Comparison of ENCODE assay signal across 9 mouse cellular contexts in the genomic region with DNA sequence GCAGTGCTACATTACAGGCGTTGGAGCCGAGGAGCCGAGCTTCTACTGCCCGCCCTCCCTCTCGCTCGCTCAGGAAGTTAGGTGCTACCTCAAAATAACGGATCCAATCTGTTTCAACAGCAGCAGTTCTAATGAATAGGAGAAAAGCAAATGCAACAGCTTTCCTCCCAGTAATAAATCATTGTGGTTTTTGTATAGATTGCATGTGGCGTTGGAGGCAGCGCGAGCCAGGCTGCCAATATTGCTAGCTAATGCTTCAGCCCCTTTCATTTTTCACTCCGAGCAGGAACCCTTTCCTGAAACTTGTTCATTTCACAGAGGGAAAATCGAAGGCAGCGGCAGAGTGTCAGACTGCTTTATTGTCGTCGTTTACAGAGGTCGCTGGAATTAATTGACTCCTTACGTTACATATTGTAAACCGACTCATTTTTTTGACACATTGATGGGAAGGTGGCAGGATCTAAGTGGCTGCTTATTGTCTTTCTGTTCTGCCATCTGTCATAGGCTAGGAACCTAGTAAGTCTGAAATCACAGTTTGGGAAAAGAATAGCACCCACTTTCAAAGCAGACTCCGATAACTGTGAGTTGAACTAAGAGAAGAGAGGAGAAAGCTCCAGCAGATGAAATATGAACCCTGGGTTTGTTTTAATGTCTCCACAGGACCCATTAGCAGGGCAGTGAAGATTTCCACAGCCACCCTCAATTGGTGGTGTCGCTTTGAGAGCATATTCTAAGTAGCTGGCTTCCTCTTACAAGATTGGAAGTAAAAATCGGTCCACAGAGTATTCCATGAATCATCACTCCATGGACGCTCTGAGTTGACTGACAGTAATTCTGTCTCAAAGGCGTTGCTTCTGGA. TPM values are rescaled to one million over a fixed set of nuclear protein-coding genes. Genes with fewer than 3 reads are reported as not detected.
DNase-seq lines count a peak whose midpoint lies in the region; ATAC-seq and TF ChIP-seq lines count a peak whose summit lies in the region.
"Had no signal": no experiment of that assay in that cellular context is flagged by ENCODE, and none has a peak within 500 bp of the region (broad histone marks: within the 10 kb centered on the region; RNA-seq: fewer than 3 reads in every experiment).

No protein-coding gene starts in this region.

- no peaks in the 10 kb centered on the region for H3K79me2 ChIP-seq in myocyte (ENCODE audit: control insufficient read depth, insufficient read depth)

- peak overlapping the region; percentile 45 for H3K4me3 ChIP-seq in forebrain, embryonic 14.5 days (ENCODE audit: low read depth, low read length)
- H3K4me3 ChIP-seq in myocyte, result no peak overlapping the region

- peak overlapping the region; percentile 78 for H3K27ac ChIP-seq in forebrain, embryonic 14.5 days (ENCODE audit: low read depth, low read length)
- H3K27ac ChIP-seq: macrophage had no signal

- WGBS in forebrain, embryonic 14.5 days, result 24% methylated on average over 23 of the region's 23 CpGs

- H3ac ChIP-seq in myocyte (ENCODE audit: control insufficient read depth, insufficient read length), result no peak overlapping the region

- peaks cover 10% of the 10 kb centered on the region; the same call in 1 of the 2 replicates for H3K4me1 ChIP-seq in forebrain, embryonic 14.5 days (ENCODE audit: control insufficient read depth, insufficient read depth, low read length)

- peak overlapping the region; percentile 71 for H3K9ac ChIP-seq in forebrain, embryonic 14.5 days (ENCODE audit: low read length)

- no peaks in the 10 kb centered on the region for H3K9me3 ChIP-seq in forebrain, embryonic 14.5 days (replicated peaks; ENCODE audit: control insufficient read depth, low read length)

- no peaks in the 10 kb centered on the region for H3K36me3 ChIP-seq in forebrain, embryonic 14.5 days (ENCODE audit: control insufficient read depth, insufficient read depth, low read length)
- no peaks in the 10 kb centered on the region for H3K36me3 ChIP-seq in myocyte (ENCODE audit: control insufficient read depth, insufficient read depth)

- TF ChIP-seq POLR2A in myocyte (IDR thresholded peaks at IDR 0.05; ENCODE audit: insufficient read length, low read depth), result no peak

- no peaks in the 10 kb centered on the region for H3K27me3 ChIP-seq in forebrain, embryonic 14.5 days (replicated peaks; ENCODE audit: control insufficient read depth, insufficient read depth, low read length)
- H3K27me3 ChIP-seq in myocyte (ENCODE audit: control insufficient read depth, insufficient read depth, insufficient read length), result no peaks in the 10 kb centered on the region

- ATAC-seq in forebrain, embryonic 14.5 days, result peak; percentile 38
- ATAC-seq in erythroid progenitor cell, adult 5-6 weeks (replicated peaks; ENCODE audit: low FRiP score, poor library complexity, severe bottlenecking), result no peak

- DNase-seq in layer of hippocampus, adult 11-12 months (ENCODE audit: low spot score), result peak; percentile 21
- no peak for DNase-seq in layer of hippocampus, adult 9-10 months (ENCODE audit: low spot score)
- peak; percentile 16 for DNase-seq in cerebellum, adult 11-12 months
- DNase-seq in forebrain, embryonic 14.5 days (ENCODE audit: low spot score), result peak; percentile 78
- DNase-seq in layer of hippocampus, postnatal 25 days (ENCODE audit: extremely low spot score in 1 of 2, low spot score in 1 of 2), result peak; percentile 24 to 33
- DNase-seq in c-Kit-positive CD71-positive TER-119-positive erythroid progenitor cells, embryonic 14.5 days (ENCODE audit: low spot score), result no peak

- H3K4me2 ChIP-seq in forebrain, embryonic 14.5 days (ENCODE audit: low read length), result peak overlapping the region; percentile 56
- peak overlapping the region; percentile 88 for H3K4me2 ChIP-seq in myocyte (ENCODE audit: low read depth)

TF ChIP-seq in myocyte, 11 proteins besides CTCF, POLR2A, EP300 and RAD21:
- TF ChIP-seq TCF12 (IDR thresholded peaks at IDR 0.05; ENCODE audit: insufficient read depth, poor library complexity, severe bottlenecking), result no peak
- TF ChIP-seq TCF3 (IDR thresholded peaks at IDR 0.05; ENCODE audit: insufficient read length, low read depth), result no peak
- TF ChIP-seq E2F4 (IDR thresholded peaks at IDR 0.05; ENCODE audit: insufficient read depth), result no peak
- no peak for TF ChIP-seq USF1 (IDR thresholded peaks at IDR 0.05; ENCODE audit: low read depth)
- TF ChIP-seq CEBPB (IDR thresholded peaks at IDR 0.05; ENCODE audit: insufficient read depth, poor library complexity, severe bottlenecking), result no peak
TF ChIP-seq in myocyte: peak in this region for 0.

RNA-seq across cellular contexts. Expression of a gene that starts 2.4 kb away (rescaled TPM):
- polyA plus RNA-seq in forebrain, embryonic 14.5 days (2014; fragmentation: Nextera tagmentation; extraction: Ambion mirVana), result 75.8 and 96.4 TPM in 2 replicates
- 10 to 100 TPM; 68.6 to 69.6 TPM for total RNA-seq in layer of hippocampus, postnatal 25 days (2021)
- 0.13 TPM for polyA plus RNA-seq in myocyte (2012; fragmentation: generic; extraction: Trizol)
- total RNA-seq in erythroid progenitor cell, adult 5-6 weeks (2015; ENCODE audit: low replicate concordance), result 0.36 TPM in 1 of 2 replicates, not detected in the other
- 0.30 and 0.51 TPM in 2 replicates for total RNA-seq in erythroid progenitor cell, adult 5-6 weeks (2017; ENCODE audit: low replicate concordance)

Comparison
In these comparisons a context has a peak if more than half of its experiments do, and no peak if none do; other contexts are left out.
1. DNase-seq: peak in layer of hippocampus, adult 11-12 months (single experiment), cerebellum, adult 11-12 months (single experiment), forebrain, embryonic 14.5 days (single experiment) and layer of hippocampus, postnatal 25 days (2 of 2); none in layer of hippocampus, adult 9-10 months (single experiment) and c-Kit-positive CD71-positive TER-119-positive erythroid progenitor cells, embryonic 14.5 days (single experiment).
2. RNA of a gene that starts 2.4 kb away (total RNA-seq): 68.6 to 69.6 TPM in layer of hippocampus, postnatal 25 days; 0.30 to 0.51 TPM in erythroid progenitor cell, adult 5-6 weeks; every median in the first group is over 10 times any median in the second.